Mouse (Mus musculus): ENCODE results near the gene Hemgn. TPM values are rescaled to one million over a fixed set of nuclear protein-coding genes. Genes with fewer than 3 reads are reported as not detected.

Gene Hemgn
- total RNA-seq (2021): not detected
- long read RNA-seq, experiment 1: 0 reads
- long read RNA-seq, experiment 2: 0 reads

DNA sequence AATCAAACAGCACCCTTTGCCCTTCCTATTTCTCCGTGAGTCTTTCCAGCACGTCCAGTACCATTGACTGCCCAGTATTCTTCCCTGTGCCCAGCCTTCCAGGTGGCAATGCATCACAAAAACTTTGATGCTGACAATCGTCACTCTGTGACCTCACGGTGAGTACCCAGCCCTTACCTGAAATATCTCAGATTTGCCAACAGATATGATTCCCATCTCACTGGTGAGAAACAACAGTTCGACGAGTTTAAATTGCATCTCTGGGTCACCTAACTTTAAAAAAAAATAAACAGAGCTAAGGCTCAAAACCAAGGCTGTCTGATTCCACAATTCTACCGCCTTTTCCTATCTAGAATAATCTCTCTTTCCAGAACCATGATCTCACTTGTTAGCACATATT is at the start of gene Hemgn:
TSS of gene Hemgn (minus strand) at position 101 of the 400 bp plus-strand sequence.
- no peak for DNase-seq (ENCODE audit: low spot score in 2 of 2)

- DNase-seq (ENCODE audit: low spot score in 2 of 2): no peak
Observed at GRCm38 (mm10) chr4:46458411-46458810, 45.1 kb upstream of the Hemgn start.

DNA sequence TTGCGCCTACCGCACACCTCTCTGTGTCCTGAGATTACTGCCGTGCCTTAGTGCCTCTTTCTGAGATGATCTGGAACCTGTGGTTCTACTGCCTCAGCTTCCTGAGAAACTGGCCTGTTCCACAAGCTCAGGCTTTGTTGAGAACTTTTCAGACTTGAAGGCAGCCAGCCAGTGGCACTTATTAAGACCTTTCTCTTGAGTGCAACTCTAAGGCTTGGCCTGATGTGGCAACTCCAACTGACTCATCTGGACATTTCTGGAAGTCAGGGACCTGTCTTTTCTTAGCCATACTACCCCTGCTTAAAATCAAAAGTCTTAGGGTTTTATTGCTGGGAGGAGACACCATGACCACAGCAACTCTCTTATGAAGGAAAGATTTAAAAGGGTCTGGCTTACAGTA is 43.9 kb upstream of the Hemgn start:
- no peak for DNase-seq (ENCODE audit: low spot score in 2 of 2)

DNA sequence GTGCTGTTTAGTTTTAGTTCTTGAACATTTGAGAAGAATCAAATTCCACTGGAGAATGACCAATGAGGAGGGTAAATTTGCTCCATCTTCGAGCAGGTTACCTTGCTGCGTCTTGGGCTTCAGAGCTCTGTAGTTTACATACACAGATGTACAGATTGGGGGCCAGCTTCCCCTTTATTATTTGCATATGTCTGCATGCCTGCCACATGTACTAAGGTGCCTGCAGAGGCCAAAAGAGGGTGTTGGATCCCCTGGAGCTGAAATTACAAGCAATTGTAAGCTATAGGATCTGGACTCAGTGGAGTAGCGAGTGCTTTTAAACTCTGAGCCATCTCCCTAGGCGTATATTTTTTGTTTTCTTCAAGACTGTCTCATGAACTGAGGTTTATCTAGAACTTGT is 43.5 kb upstream of the Hemgn start:
- DNase-seq (ENCODE audit: low spot score in 2 of 2): no peak

- DNase-seq (ENCODE audit: low spot score in 2 of 2): no peak
Observed at GRCm38 (mm10) chr4:46454097-46454864, 41.0 kb upstream of the Hemgn start.

GRCm38 (mm10) chr4:46452855-46453719 is 39.8 kb upstream of the Hemgn start:
- no peak for DNase-seq (ENCODE audit: low spot score in 2 of 2)

- DNase-seq (ENCODE audit: low spot score in 2 of 2): peak; percentile 9 to 11
Observed at GRCm38 (mm10) chr4:46452481-46452850, 39.2 kb upstream of the Hemgn start.

DNA sequence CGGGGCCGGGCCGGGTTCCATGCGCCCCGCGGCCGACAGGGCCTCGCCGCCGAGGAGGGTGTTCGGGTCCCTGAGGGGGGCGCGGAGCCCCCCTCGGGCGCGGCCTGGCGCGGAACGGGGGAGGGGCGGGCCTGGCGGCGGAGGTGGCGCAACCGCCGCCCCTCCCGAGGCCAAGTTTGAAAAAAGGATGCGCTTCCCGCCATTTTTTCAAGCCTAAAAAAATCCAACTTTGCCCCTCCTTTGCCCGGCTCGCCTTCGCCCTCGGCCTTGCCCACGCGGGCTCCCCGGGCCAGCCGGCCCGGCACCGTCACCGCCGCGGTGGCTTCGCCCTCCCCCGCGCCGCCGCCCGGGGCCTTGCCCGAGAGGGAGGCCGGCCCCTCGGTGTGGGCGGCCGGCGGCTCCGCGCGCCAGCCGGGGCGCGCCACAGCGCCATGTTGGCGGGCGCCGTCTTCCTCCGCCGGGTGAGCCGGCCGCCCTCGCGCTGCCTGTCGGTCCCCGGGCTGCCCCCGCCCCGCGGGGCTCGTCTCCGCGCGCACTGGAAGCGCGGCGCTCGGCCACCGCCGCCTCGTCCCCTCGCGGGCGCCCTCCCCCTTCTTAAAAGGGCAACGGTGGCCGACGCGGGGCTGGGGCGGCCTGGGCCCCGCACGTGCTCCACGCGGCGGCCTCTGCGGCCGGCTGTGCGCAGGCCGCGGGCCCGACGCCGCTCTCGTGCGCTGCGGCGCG is 38.6 kb upstream of the Hemgn start:
- peak; percentile 50 to 74 for DNase-seq (ENCODE audit: low spot score in 2 of 2)

- peak; percentile 54 to 72 for DNase-seq (ENCODE audit: low spot score in 2 of 2)
Observed at GRCm38 (mm10) chr4:46451240-46451757, 38.0 kb upstream of the Hemgn start.

GRCm38 (mm10) chr4:46450519-46451131 is 37.3 kb upstream of the Hemgn start, which contains the start of gene Anp32b:
Gene Anp32b (plus strand): TSS chr4:46450902.
- DNase-seq (ENCODE audit: low spot score in 2 of 2): peak; percentile 89 to 93

- no peak for DNase-seq (ENCODE audit: low spot score in 2 of 2)
Observed at GRCm38 (mm10) chr4:46450020-46450518, 36.8 kb upstream of the Hemgn start.

DNA sequence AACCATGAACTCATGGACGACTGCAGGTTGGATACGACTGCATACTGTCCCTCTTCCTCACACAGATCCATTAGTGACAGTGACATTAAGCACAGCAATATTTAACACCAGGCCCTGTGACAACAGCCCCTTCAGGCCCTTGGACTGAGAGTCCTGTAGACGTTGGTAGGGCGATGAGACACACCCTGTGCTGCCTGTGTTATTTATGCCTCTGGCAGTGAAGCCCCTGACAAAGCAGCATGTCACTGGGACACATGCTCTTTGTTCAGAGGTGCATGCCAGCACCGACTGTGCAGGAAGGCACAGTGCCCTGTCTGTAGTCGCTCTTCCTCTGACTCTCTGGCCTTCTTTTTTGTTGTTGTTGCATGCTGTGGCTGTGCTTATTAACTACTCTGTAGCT is 35.6 kb upstream of the Hemgn start:
- no peak for DNase-seq (ENCODE audit: low spot score in 2 of 2)

- no peak for DNase-seq (ENCODE audit: low spot score in 2 of 2)
Observed at GRCm38 (mm10) chr4:46447461-46447860, 34.2 kb upstream of the Hemgn start.

DNA sequence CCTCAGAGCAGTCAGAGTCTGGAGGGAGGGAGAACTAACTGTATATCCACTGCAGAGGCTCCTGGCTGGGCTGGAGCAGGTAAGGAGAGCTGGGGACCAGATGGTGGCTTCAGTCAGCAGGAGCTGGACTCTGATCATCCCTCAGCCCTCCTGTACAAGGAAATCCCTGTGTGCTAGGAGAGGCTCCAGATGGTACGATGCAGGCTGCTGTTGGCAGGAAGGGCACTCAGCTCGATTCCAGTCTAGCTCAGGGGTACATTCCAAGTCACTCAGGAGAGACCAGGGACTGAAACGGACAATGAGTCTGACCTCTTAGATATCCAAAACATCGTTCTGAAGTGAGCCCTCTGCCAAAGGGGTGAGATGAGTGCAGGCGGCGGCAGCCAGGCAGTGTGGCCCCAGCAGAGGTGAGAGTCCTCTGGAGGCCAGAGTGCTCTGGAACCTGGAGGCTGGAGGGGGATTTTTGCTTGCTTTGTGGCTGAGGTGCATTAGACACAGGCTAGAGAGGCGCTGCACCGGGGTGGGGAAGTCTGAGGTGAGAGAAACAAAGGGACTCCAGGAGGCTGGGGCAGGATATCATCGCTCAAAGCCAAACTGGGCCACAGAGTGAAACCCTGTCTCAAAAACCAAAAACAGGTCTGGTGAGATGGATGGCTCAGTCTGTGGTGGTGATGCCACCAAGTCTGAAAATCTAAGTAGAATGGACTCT is 32.1 kb upstream of the Hemgn start:
- DNase-seq (ENCODE audit: low spot score in 2 of 2): no peak

- no peak for DNase-seq (ENCODE audit: low spot score in 2 of 2)
Observed at GRCm38 (mm10) chr4:46442501-46442900, 29.2 kb upstream of the Hemgn start.

GRCm38 (mm10) chr4:46432339-46433036 is 19.2 kb upstream of the Hemgn start:
- DNase-seq (ENCODE audit: low spot score in 2 of 2): no peak

GRCm38 (mm10) chr4:46428903-46429499 is 15.7 kb upstream of the Hemgn start:
- no peak for DNase-seq (ENCODE audit: low spot score in 2 of 2)

- no peak for DNase-seq (ENCODE audit: low spot score in 2 of 2)
Observed at GRCm38 (mm10) chr4:46422625-46423024, 9.3 kb upstream of the Hemgn start.

GRCm38 (mm10) chr4:46418851-46419250 is 5.5 kb upstream of the Hemgn start:
- no peak for DNase-seq (ENCODE audit: low spot score in 2 of 2)

Data from left cerebral cortex, adult 18-20 months (tissue).